Mouse (Mus musculus) MEL (cell line): ENCODE measurements at regions not wholly inside any gene's neighbourhood (a gene's known extent, or its start where the extent isn't known, plus 50 kb on each side); places are given as distances from the start of the nearest gene placed in this dataset.

Experiments
- DNase-seq: peaks from one replicate; pipeline ENCODE4 v3.0.0; 2011; ENCODE audit warnings: low read depth, low spot score
- H3K27ac ChIP-seq: 2 replicates; pipeline ENCODE4 v1.5.1; 2012; ENCODE audit warnings: low read depth, mild to moderate bottlenecking, control low read depth, low read length, moderate library complexity; ENCODE audit not compliant: control insufficient read depth
- H3K27me3 ChIP-seq, 2 experiments: fragments of 150-350 bp in 1 of 2; sonication (generic) in 1 of 2; 2 replicates each; pipeline ENCODE4 v1.6.1; 2012; ENCODE audit warnings: low read length in 2 of 2, mild to moderate bottlenecking in 2 of 2, improper control_type of control experiment in 1 of 2, moderate library complexity in 1 of 2; ENCODE audit not compliant: insufficient read depth in 2 of 2, control insufficient read depth in 1 of 2
- H3K36me3 ChIP-seq, 2 experiments: 2 replicates each; pipeline ENCODE4 v1.6.1; 2012 to 2014; ENCODE audit warnings: low read length in 2 of 2, improper control_type of control experiment in 1 of 2, inconsistent platforms in 1 of 2, mild to moderate bottlenecking in 1 of 2; ENCODE audit not compliant: insufficient read depth in 2 of 2, control insufficient read depth in 1 of 2
- H3K4me1 ChIP-seq, 2 experiments: fragments of 150-350 bp in 1 of 2; sonication (generic) in 1 of 2; 2 replicates each; pipeline ENCODE4 v1.6.1; 2012; ENCODE audit warnings: low read length in 2 of 2, improper control_type of control experiment in 1 of 2, mild to moderate bottlenecking in 1 of 2; ENCODE audit not compliant: insufficient read depth in 2 of 2, control insufficient read depth in 1 of 2
- H3K4me3 ChIP-seq, 2 experiments: fragments of 150-350 bp in 1 of 2; sonication (generic) in 1 of 2; 2 replicates each; pipeline ENCODE4 v1.5.1; 2012; ENCODE audit warnings: low read depth in 2 of 2, low read length in 2 of 2, mild to moderate bottlenecking in 2 of 2, moderate library complexity in 2 of 2, control low read depth in 1 of 2, improper control_type of control experiment in 1 of 2; ENCODE audit not compliant: control insufficient read depth in 1 of 2, insufficient read depth in 1 of 2
- H3K79me2 ChIP-seq: 2 replicates; pipeline ENCODE4 v1.6.1; 2012; ENCODE audit warnings: mild to moderate bottlenecking, low read length, moderate library complexity; ENCODE audit not compliant: control insufficient read depth, poor library complexity, insufficient read depth
- H3K9ac ChIP-seq: 2 replicates; pipeline ENCODE4 v1.6.1; 2012; ENCODE audit warnings: low read depth, mild to moderate bottlenecking, control low read depth, low read length, moderate library complexity; ENCODE audit not compliant: control insufficient read depth, poor library complexity, severe bottlenecking
- H3K9me3 ChIP-seq: fragments of 150-350 bp; sonication (generic); replicated peaks from 2 replicates; pipeline ENCODE4 v1.6.1; 2012; ENCODE audit warnings: mild to moderate bottlenecking, low read length, improper control_type of control experiment, moderate library complexity; ENCODE audit not compliant: insufficient read depth
- BHLHE40 ChIP-seq: IDR thresholded peaks from 2 replicates; pipeline ENCODE4 v1.6.1; 2012; ENCODE audit warnings: low read depth, mild to moderate bottlenecking, inconsistent platforms, low read length, improper control_type of control experiment, borderline replicate concordance
- CHD1 ChIP-seq: IDR thresholded peaks from 2 replicates; pipeline ENCODE4 v1.6.1; 2012; ENCODE audit warnings: low read depth, mild to moderate bottlenecking, inconsistent platforms, low read length, improper control_type of control experiment
- CHD2 ChIP-seq: IDR thresholded peaks from 2 replicates; pipeline ENCODE4 v1.6.1; 2011; ENCODE audit warnings: low read length, improper control_type of control experiment
- GABPA ChIP-seq: IDR thresholded peaks from 2 replicates; pipeline ENCODE4 v1.6.1; 2012; ENCODE audit warnings: low read depth, mild to moderate bottlenecking, inconsistent platforms, low read length, improper control_type of control experiment, moderate library complexity
- GATA1 ChIP-seq: IDR thresholded peaks from 2 replicates; pipeline ENCODE4 v1.6.1; 2011; ENCODE audit warnings: low read depth, low read length, improper control_type of control experiment
- KAT2A ChIP-seq: conservative IDR thresholded peaks from 2 replicates; pipeline ENCODE4 v1.6.1; 2012; ENCODE audit warnings: low read depth, low read length, improper control_type of control experiment, inconsistent platforms
- MAX ChIP-seq: IDR thresholded peaks from 2 replicates; pipeline ENCODE4 v1.6.1; 2011; ENCODE audit warnings: low read length, improper control_type of control experiment
- MAZ ChIP-seq: IDR thresholded peaks from 2 replicates; pipeline ENCODE4 v1.6.1; 2012; ENCODE audit warnings: low read depth, mild to moderate bottlenecking, inconsistent platforms, low read length, improper control_type of control experiment
- MEF2A ChIP-seq: IDR thresholded peaks from 2 replicates; pipeline ENCODE4 v1.6.1; 2014; ENCODE audit warnings: low read depth, mild to moderate bottlenecking, inconsistent platforms, low read length, improper control_type of control experiment; ENCODE audit not compliant: poor library complexity, insufficient replicate concordance, severe bottlenecking; ENCODE audit errors: extremely low read depth
- MXI1 ChIP-seq: IDR thresholded peaks from 2 replicates; pipeline ENCODE4 v1.6.1; 2011; ENCODE audit warnings: mild to moderate bottlenecking, low read depth, low read length, improper control_type of control experiment
- NELFE ChIP-seq: IDR thresholded peaks from 2 replicates; pipeline ENCODE4 v1.6.1; 2011; ENCODE audit warnings: low read depth, low read length, improper control_type of control experiment
- POLR2AphosphoS5 ChIP-seq: IDR thresholded peaks from 2 replicates; pipeline ENCODE4 v1.6.1; 2012; ENCODE audit warnings: low read depth, borderline replicate concordance, mild to moderate bottlenecking, inconsistent platforms, low read length, moderate library complexity, mixed read lengths
- TCF12 ChIP-seq: IDR thresholded peaks from 2 replicates; pipeline ENCODE4 v1.6.1; 2014; ENCODE audit warnings: low read depth, mild to moderate bottlenecking, inconsistent platforms, low read length, improper control_type of control experiment, moderate library complexity
- UBTF ChIP-seq: IDR thresholded peaks from 2 replicates; pipeline ENCODE4 v1.6.1; 2012; ENCODE audit warnings: low read depth, mild to moderate bottlenecking, inconsistent platforms, low read length, improper control_type of control experiment, moderate library complexity, borderline replicate concordance; ENCODE audit not compliant: insufficient read depth
- USF2 ChIP-seq, 2 experiments: IDR thresholded peaks; 2 replicates each; pipeline ENCODE4 v1.6.1; 2011 to 2012; ENCODE audit warnings: improper control_type of control experiment in 2 of 2, low read length in 2 of 2, borderline replicate concordance in 1 of 2, inconsistent platforms in 1 of 2, low read depth in 1 of 2, mild to moderate bottlenecking in 1 of 2; ENCODE audit not compliant: insufficient read depth in 1 of 2

GRCm38 (mm10) chrX:99567367-99568164, 96.5 kb upstream of the Pja1 start:
- no peak for TF ChIP-seq CHD1
- Histone ChIP-seq H3K9ac (no peak overlapping the region), H3K4me3 (no peak overlapping the region), H3K27ac (no peak overlapping the region), H3K9me3 (no peaks in the 10 kb centered on the region), H3K27me3 (no peaks in the 10 kb centered on the region), H3K36me3 (no peaks in the 10 kb centered on the region), H3K4me1 (no peaks in the 10 kb centered on the region), H3K79me2 (no peaks in the 10 kb centered on the region)
- no peak for DNase-seq

- Histone ChIP-seq H3K9me3 (no peaks in the 10 kb centered on the region), H3K36me3 (no peaks in the 10 kb centered on the region), H3K4me3 (no peak overlapping the region), H3K4me1 (no peaks in the 10 kb centered on the region), H3K79me2 (no peaks in the 10 kb centered on the region), H3K27me3 (no peaks in the 10 kb centered on the region), H3K27ac (no peak overlapping the region), H3K9ac (no peak overlapping the region)
- TF ChIP-seq MAZ (no peak), NELFE (no peak), POLR2AphosphoS5 (no peak), USF2 (IDR thresholded peaks at IDR 0.05; ENCODE audit: borderline replicate concordance in 1 of 2, insufficient read depth in 1 of 2, low read depth in 1 of 2, low read length in 2 of 2) (no peak), CHD2 (no peak), UBTF (no peak), GATA1 (no peak), GABPA (no peak), TCF12 (no peak), MAX (no peak)
- no peak for DNase-seq
Observed at GRCm38 (mm10) chrX:99561995-99562394, 90.9 kb upstream of the Pja1 start.

- Histone ChIP-seq H3K27me3 (no peaks in the 10 kb centered on the region), H3K27ac (no peak overlapping the region), H3K9ac (no peak overlapping the region), H3K9me3 (no peaks in the 10 kb centered on the region), H3K36me3 (peaks cover 0 to 2% of the 10 kb centered on the region in 2 experiments; a peak in 1 of 4 replicates), H3K4me3 (no peak overlapping the region), H3K79me2 (no peaks in the 10 kb centered on the region), H3K4me1 (peaks cover 0 to 2% of the 10 kb centered on the region in 2 experiments; a peak in 1 of 4 replicates)
- TF ChIP-seq GABPA: no peak
- TF ChIP-seq MAX: no peak
- no peak for TF ChIP-seq BHLHE40
- no peak for TF ChIP-seq CHD1
- no peak for TF ChIP-seq MEF2A
- no peak for TF ChIP-seq MXI1
- TF ChIP-seq KAT2A: no peak
- no peak for DNase-seq
Observed at GRCm38 (mm10) chrX:99560699-99561098, 89.6 kb upstream of the Pja1 start.
